Mouse (Mus musculus) gonadal fat pad, adult 2 months (tissue): ENCODE measurements around the gene Ihh. TPM values are rescaled to one million over a fixed set of nuclear protein-coding genes. Genes with fewer than 3 reads are reported as not detected.

Experiments
- DNase-seq: peaks from one replicate; pipeline ENCODE4 v3.0.0-alpha.2; 2012; ENCODE audit warnings: low read depth
- polyA plus RNA-seq: library from polyadenylated mRNA; depleted of rRNA; stranded (reverse); fragments of >200 nt; gene quantifications from 2 replicates; pipeline ENCODE4 v1.2.3, GENCODE M21; 2012; rRNA removed

The Ihh gene
- polyA plus RNA-seq, 1 experiment = 6.5 TPM

DNA sequence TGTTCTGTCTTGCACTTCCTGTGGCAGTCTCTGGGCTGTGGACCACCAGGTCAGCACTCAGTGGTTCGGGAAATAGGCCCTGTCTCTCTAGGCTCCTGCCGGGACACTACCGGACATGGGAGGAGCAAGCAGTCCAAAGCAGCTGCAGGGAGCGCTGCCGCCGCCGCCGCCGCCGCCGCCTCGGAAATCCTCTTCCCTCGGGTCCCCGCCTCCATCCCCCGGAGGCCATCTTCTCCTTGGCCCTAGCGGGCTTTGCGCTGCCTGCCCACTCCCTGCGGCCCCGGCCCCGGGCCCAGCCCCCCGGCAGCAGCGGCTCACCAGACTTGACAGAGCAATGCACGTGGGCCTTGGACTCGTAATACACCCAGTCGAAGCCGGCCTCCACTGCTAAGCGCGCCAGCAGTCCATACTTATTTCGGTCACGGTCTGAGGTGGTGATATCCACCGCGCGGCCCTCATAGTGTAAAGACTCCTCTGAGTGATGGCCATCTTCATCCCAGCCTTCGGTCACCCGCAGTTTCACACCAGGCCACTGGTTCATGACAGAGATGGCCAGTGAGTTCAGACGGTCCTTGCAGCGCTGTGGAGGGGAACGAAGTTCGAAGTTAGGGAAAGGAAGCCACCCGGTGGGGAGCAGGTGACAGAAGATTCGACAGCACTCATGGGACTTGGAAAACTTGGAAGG, 3.3 kb downstream of the Ihh start:
- no peak for DNase-seq

DNA sequence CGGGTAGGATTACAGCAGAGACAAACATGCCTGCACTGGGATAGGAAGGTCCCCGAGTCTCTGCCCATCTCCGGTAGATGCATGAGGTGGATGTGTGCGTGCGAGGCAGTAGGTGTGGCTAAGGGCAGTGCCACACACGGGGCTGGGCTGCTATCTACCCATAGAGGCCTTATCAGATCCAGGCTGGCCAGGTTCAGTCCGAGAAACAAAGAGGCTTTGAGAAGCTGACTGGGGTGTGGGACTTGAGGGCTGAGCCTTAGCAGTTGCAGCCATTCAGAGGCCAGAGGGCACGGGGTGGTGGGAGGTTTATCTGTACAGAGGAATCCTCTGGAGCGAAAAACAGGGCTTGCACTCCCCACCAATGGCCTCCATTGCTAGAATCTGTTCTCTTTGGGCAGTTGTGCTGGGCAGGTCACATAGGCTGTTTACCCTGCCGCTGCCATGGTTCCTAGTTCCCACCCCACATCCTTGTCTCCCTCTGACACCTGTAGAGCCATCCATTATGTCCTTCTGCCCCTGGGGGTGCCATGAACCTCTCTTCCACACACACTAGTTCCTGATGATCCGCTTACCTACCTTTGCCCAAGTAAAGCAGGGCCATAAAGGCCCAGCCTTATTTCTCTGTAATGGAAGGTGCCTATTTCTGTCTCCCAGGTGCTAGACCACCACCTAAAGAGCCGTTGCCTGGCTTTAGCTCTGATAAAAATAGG, 9.7 kb downstream of the Ihh start:
- no peak for DNase-seq

DNA sequence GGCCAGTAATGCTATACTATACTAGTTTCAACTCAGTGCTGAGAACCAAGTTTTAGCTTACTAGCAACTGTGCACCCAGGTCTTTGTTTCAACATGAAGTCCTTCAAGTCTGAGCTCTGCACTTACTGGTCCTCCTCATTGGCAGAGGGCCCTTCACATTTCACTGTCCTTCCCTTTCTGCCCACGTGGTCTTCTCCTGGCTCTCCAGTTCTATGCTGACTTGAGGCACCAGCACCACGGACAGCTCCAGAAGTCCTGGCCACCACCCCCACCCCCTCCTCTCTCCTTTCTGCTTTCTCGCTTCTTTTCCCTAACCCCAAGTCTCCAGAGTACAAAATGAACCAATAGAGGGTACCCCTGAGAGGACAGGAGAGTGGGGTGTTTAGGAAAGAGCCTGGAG, 11.7 kb downstream of the Ihh start:
- DNase-seq = no peak

DNA sequence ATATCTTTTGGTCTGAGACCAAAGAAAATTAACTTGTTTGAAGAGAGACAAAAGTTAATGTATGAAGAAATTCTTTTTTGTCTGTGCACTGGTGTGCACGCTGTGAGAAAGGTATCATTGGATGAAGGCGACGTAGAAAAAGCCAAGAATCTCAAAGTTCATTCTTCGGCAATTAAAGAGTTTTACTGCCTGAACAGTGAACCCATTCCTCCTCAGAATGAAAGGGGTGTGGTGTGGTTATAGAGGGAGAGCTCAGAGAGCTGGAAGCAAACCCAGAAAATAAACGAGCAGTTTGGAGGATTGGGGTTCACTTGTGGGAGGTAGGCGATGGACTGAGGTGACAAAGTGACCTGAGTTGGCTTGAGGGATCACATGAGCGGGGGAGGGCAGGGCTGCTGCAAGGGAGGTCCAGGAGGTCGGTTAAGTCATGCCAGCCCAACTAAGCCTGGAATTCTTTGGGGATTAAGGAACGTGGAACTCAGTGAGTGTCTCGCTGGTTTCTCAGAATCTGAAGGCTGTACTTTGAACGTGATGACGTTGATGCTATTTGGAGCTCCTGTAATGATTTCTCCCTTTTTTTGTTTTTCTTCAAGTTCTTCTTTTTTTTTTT, 15.1 kb downstream of the Ihh start:
- no peak for DNase-seq

DNA sequence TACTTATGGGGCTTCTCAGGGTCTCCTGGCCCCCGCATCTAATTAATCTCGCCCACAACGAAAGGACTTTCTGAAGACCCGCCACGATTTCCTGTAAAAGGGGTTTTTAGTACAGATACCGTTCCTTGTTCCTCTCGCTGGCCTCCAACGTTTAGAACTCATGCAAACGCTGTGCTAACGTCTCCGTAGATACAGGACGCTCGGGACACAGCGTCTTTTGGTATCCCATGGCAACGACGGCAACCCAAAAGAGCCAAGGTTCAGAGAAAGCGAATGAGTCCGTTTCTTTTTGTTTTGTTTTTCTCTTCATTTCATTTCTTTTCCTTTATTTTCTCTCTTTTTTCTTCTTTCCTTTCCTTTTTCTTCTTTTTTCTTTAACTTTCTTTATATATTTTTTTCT, 16.1 kb downstream of the Ihh start, which contains the start of gene Cfap65:
Gene Cfap65 (minus strand): TSS at position 198 of the 400 bp plus-strand sequence.
- no peak for DNase-seq

DNA sequence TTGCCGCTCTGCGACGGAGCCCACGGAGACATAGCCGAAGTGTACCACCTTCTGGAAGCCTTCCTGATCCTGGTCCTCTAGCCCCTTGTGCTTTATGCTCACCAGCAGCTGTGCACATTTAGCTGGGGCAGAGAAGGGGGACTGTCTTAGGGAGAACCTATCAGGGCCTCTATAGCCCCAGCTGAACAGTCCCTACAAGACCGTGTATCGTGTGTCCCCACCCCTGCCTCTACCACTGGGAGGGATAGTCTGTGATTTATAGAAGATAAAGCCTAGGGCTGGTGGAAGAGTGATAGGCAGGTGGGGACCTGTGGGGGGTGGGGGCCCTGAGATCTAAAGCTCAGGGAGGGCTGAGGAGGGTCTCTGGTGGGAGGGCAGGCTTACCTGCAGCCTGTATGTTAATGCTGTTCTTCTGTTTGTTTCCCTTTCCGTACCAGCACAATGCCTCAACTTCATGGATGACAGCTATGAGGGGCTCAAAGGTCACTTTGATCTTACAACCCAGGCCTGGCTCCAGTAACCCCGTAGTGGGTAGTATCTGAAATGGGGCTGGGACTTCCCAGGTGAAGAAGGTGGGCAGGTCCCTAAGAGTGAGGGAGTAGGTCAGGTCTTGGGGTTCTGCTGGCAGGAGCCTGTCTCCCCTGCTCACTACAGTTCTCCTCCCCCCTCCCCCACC, 23.7 kb downstream of the Ihh start:
- no peak for DNase-seq

DNA sequence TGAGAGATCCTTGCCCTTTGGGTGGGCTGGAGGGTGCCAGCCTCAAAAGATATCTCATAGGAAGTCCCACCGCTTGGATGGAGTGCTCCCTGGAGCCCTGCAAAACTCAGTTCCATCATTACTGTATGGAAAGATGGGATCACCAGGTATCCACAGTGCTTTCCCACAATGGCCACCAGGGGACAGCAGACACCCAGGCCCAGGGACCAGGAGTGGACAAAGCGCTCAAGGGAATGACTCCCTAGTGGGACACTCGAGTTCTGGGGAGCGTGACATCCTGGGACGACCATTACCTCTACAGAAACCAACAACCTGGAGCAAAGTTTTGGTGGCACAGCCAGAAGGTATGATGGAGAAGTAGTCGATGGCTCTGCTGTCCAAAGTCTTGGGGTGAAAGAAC, 24.8 kb downstream of the Ihh start:
- no peak for DNase-seq

DNA sequence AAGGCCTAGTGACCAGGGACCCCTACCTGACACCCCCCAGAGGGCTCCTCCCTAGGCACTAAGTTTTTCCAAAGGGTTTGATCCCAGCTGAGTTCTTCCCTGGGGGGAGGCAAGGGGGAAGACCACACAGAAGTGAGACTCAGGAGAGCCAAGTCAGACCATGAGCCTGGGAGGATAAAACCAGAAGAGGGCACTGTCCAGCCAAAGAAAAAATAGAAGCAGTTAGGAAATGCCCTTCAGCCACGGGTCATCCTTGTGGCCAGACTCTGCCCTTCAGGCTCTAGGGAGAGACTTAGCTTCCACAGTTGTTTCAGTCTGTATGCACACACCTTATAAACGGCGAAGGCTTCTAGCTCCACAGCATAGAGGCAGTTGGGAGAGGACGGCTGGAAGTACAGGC, 27.0 kb downstream of the Ihh start:
- DNase-seq = no peak

DNA sequence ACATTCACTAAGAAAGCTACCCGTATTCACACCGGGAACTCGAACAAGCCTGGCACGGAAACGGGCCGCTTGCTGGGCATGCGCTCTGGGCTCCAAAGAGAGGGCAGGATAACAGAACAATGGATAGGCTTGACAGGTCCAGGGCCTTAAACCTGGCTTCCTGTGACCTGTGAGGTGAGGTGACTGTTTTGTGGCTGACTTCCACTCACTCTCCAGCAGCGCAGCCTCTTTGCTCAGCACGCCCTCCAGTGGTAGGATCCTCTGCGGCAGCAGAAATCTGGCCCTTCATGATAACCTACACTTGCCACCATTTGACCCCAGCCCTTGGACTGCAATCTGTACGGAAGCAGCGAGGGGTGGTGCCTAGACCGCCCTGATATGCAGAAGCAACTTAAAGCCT, 35.8 kb downstream of the Ihh start:
- DNase-seq = no peak

DNA sequence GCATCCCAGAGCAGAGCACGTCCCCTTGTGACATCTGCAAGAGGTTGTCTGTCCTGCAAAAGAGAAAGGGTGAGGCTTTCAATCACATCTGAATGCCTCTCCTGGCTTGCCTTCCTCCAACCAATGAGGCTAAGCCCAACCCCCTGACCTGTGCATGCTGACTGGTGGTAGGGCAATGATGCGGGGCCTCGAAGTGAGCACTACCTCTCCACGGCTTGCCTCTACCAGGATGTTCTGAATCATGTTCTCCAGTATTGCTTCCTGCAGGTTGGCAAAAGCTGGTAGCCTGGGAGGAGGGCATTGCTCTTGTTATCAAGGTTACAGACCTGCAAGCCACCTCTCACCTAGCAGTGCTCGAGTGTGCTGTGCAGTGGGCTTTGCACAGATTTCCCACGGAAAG, 49.3 kb downstream of the Ihh start:
- DNase-seq = no peak

DNA sequence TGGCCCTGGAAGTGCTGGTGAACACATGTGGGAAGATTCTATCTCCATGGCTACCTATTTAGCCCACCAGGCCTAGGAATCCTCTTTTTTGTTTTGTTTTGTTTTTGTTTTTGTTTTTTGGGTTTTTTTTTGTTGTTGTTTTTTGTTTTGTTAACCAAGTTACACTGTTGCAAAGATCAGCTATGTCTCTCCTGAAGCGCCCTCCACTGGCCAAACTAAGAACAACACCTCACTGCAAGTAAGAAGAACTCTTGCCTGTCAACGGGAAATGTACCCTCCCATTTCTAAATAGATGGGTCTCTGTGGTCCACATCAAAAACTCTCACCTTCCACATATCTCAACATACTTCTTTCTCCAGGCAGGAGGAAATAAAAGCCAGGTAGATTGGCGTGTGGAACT, 49.8 kb downstream of the Ihh start:
- no peak for DNase-seq

DNA sequence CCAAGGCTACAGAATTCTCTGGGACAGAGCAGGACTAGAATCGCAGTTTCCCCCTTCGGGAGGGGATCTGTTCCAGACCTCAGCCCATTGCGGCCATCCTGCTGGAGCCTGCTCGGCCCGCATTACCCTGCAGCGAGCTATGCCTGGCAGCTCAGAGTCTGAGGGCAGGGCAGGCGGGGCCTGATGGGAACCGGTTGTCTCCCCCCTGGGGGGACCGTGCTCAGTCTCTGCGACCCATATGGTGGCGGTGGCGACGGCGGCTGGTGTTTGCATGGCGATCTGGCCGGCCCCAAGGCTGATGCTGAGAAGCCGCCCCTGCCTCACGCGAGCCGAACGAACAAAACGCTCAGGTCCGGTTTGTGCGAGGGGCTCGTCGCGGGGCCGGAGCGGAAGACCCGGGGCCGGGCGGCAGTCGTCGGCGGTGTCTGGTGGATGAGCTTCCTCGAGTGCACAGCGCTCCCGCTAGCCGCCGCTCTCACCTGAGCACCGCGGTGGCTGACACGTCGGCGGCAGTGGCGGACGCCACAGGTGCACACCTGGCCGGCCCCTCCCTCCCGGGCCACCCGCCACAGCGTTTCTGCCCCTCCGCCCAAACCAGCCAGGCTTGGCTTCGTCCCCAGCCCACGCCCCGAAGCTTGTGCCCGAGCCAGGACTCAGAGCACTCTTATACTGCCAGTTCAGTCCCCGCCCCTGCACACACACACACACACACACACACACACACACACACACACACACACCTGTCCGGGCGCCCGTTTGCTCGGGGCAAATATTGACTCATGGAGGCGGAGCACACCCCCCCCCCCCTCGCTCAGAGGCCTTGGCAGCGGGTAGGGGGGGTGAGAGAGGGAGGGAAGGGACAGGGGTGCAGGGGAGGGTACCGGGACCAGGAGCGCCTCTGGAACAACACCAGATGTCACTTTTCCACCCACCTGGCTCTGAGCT, 50.9 kb downstream of the Ihh start:
- DNase-seq = no peak

DNA sequence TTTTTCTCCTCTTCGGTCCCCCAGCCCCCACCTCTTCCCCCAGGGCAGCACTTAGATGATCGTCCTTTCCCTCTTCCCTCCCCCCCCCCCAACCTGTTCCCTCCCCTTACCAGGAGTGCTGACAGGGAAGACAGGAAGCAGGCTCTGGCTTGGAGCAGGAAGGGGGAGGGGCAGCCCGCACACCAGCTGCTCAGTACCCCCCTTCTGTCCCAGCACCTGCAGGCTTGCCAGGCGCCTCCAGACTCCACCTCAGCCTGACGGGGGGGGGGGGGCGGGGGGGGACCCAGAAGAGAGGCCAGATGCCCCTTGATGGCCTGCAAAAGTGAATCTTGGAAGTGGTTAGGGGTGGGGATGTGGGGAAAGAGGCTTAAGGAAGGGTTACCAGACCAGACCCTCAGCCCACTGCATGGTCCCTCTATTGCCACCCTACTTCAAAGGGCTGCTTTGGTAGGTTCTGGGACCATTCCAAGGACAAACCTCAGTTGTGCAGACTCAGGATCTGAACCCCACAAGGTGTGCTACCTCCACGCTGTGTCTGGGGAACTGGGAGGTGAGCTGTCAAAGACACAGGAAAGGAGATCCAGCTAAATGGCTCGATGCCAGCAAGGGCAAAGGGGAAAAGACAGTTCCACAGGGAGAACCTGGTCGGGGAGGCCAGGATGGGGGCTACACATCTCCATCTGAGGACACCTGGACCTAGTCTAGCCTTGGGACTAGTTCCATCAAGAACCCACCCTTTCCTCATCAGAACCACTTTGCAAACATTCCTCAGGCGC, 52.6 kb downstream of the Ihh start:
- no peak for DNase-seq

DNA sequence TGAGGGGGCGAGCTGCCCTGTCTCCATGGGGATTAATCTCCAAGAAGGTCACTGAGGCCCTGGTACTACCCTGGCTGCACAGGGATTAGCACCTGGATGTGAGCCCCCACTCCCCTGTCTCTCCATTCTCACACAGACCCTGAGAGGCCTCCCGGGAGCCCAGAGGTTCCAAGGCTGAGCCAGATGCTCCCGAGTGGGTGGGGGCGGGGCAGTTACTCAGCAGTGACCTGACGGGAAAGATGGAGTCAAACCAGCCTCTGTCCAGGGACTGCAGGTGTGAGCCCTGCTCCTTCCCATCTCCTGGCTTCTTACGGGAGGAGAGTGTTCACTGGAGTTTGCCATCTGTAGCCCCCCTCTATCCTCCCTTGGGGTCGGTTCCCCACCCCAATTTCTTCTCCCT, 53.5 kb downstream of the Ihh start:
- no peak for DNase-seq

Other genes with a start within 250 kb of the Ihh start
- 35.7 and 45.1 TPM in 2 replicates for gene Cyp27a1, start 238.1 kb downstream of the Ihh start, polyA plus RNA-seq
- 2.5 and 4.1 TPM in 2 replicates for gene Prkag3, start 202.5 kb downstream of the Ihh start, polyA plus RNA-seq
- 7.4 and 13.7 TPM in 2 replicates for gene Wnt6, start 179.8 kb downstream of the Ihh start, polyA plus RNA-seq
- gene Wnt10a, start 160.2 kb downstream of the Ihh start, polyA plus RNA-seq = 3.2 and 3.6 TPM in 2 replicates
- gene Cdk5r2, start 96.7 kb downstream of the Ihh start, polyA plus RNA-seq = 0.04 and 0.09 TPM in 2 replicates
- gene Fev, start 66.3 kb downstream of the Ihh start, polyA plus RNA-seq = not detected in 2 replicates
- 0.51 and 1.2 TPM in 2 replicates for gene Cryba2, start 58.5 kb downstream of the Ihh start, polyA plus RNA-seq
- 4.2 and 6.0 TPM in 2 replicates for gene Cfap65, start 16.1 kb downstream of the Ihh start, polyA plus RNA-seq
- gene Nhej1, start 173.5 kb upstream of the Ihh start, polyA plus RNA-seq = 3.2 and 4.9 TPM in 2 replicates
- 0.34 and 0.42 TPM in 2 replicates for gene Slc23a3, start 182.2 kb upstream of the Ihh start, polyA plus RNA-seq
- 40.2 and 45.9 TPM in 2 replicates for gene Cnppd1, start 191.0 kb upstream of the Ihh start, polyA plus RNA-seq
- 103 and 107 TPM in 2 replicates for gene Retreg2, start 191.1 kb upstream of the Ihh start, polyA plus RNA-seq
- 46.3 and 61.0 TPM in 2 replicates for gene Zfand2b, start 217.0 kb upstream of the Ihh start, polyA plus RNA-seq
- 24.1 and 30.1 TPM in 2 replicates for gene Abcb6, start 228.7 kb upstream of the Ihh start, polyA plus RNA-seq
- gene Ankzf1, start 240.5 kb upstream of the Ihh start, polyA plus RNA-seq = 23.8 and 25.6 TPM in 2 replicates
- gene Atg9a, start 240.5 kb upstream of the Ihh start, polyA plus RNA-seq = 47.6 and 56.5 TPM in 2 replicates